Mouse (Mus musculus): Measurements from ENCODE around the gene Sf3a1. TPM values are rescaled to one million over a fixed set of nuclear protein-coding genes. Genes with fewer than 3 reads are reported as not detected.

The Sf3a1 gene
- total RNA-seq, 4 experiments from 2014 or later = 57.1 to 70.2 (median 61.6) TPM

- DNase-seq (ENCODE audit: low spot score in 2 of 2) = no peak
Measured at GRCm38 (mm10) chr11:4214572-4214971, 54.4 kb downstream of the Sf3a1 start.

- no peak for DNase-seq (ENCODE audit: low spot score in 2 of 2)
Measured at GRCm38 (mm10) chr11:4215061-4215460, 54.9 kb downstream of the Sf3a1 start.

GRCm38 (mm10) chr11:4216248-4217000 lies 56.3 kb downstream of the Sf3a1 start:
- no peak for DNase-seq (ENCODE audit: low spot score in 2 of 2)

- peak; percentile 39 to 54 for DNase-seq (ENCODE audit: low spot score in 2 of 2)
Measured at GRCm38 (mm10) chr11:4217914-4218629, 57.9 kb downstream of the Sf3a1 start, which contains the start of gene Castor1. Gene Castor1, plus strand, starts transcription at chr11:4218225.

GRCm38 (mm10) chr11:4218637-4219036 lies 58.5 kb downstream of the Sf3a1 start:
- no peak for DNase-seq (ENCODE audit: low spot score in 2 of 2)

GRCm38 (mm10) chr11:4219317-4219751 lies 59.2 kb downstream of the Sf3a1 start:
- DNase-seq (ENCODE audit: low spot score in 2 of 2) = peak; percentile 34 to 65

- no peak for DNase-seq (ENCODE audit: low spot score in 2 of 2)
Measured at GRCm38 (mm10) chr11:4219908-4220307, 59.8 kb downstream of the Sf3a1 start.

- DNase-seq (ENCODE audit: low spot score in 2 of 2) = peak in 1 of 2 experiments; percentile 54
Measured at GRCm38 (mm10) chr11:4220443-4221400, 60.6 kb downstream of the Sf3a1 start.

GRCm38 (mm10) chr11:4222046-4222950 lies 62.1 kb downstream of the Sf3a1 start:
- no peak for DNase-seq (ENCODE audit: low spot score in 2 of 2)

GRCm38 (mm10) chr11:4223393-4224188 lies 63.4 kb downstream of the Sf3a1 start:
- DNase-seq (ENCODE audit: low spot score in 2 of 2) = no peak

- DNase-seq (ENCODE audit: low spot score in 2 of 2) = no peak
Measured at GRCm38 (mm10) chr11:4224223-4224622, 64.1 kb downstream of the Sf3a1 start.

- no peak for DNase-seq (ENCODE audit: low spot score in 2 of 2)
Measured at GRCm38 (mm10) chr11:4226569-4227325, 66.6 kb downstream of the Sf3a1 start.

- no peak for DNase-seq (ENCODE audit: low spot score in 2 of 2)
Measured at GRCm38 (mm10) chr11:4228463-4228862, 68.3 kb downstream of the Sf3a1 start.

- DNase-seq (ENCODE audit: low spot score in 2 of 2) = no peak
Measured at GRCm38 (mm10) chr11:4229841-4230240, 69.7 kb downstream of the Sf3a1 start.

- no peak for DNase-seq (ENCODE audit: low spot score in 2 of 2)
Measured at GRCm38 (mm10) chr11:4231435-4231834, 71.3 kb downstream of the Sf3a1 start.

Data from left cerebral cortex, adult 8-10 months (tissue).